Mouse (Mus musculus) thymus, postnatal 0 days (tissue): ENCODE data around the gene Ugt3a2. TPM values are rescaled to one million over a fixed set of nuclear protein-coding genes. Genes with fewer than 3 reads are reported as not detected.

Experiments used
- DNase-seq: peaks from one replicate; pipeline ENCODE4 v3.0.0-alpha.2; 2015; ENCODE audit warnings: low spot score
- polyA plus RNA-seq: library from polyadenylated mRNA; unstranded; fragments of >200 nt; fragmentation: Nextera tagmentation; extraction: Ambion mirVana; gene quantifications from 2 replicates; pipeline ENCODE4 v1.2.1, GENCODE M21; 2015

The Ugt3a2 gene
- polyA plus RNA-seq, result 0.06 TPM in 1 of 2 replicates, not detected in the other

GRCm38 (mm10) chr15:9335341-9335740 is at the start of gene Ugt3a2:
Gene Ugt3a2 (plus strand): TSS chr15:9335550.
- no peak for DNase-seq

GRCm38 (mm10) chr15:9289660-9290059 is 45.7 kb upstream of the Ugt3a2 start:
- DNase-seq, result no peak

GRCm38 (mm10) chr15:9305978-9306692 is 29.2 kb upstream of the Ugt3a2 start:
- no peak for DNase-seq

- DNase-seq, result no peak
These were observed 754 bp upstream of the Ugt3a2 start for GRCm38 (mm10) chr15:9334596-9334995.

- DNase-seq, result no peak
These were observed 1.3 kb downstream of the Ugt3a2 start for GRCm38 (mm10) chr15:9336616-9337015.

- no peak for DNase-seq
These were observed 1.7 kb downstream of the Ugt3a2 start for GRCm38 (mm10) chr15:9337021-9337420.

GRCm38 (mm10) chr15:9348739-9349138 is 13.4 kb downstream of the Ugt3a2 start:
- no peak for DNase-seq

GRCm38 (mm10) chr15:9362801-9363200 is 27.5 kb downstream of the Ugt3a2 start:
- no peak for DNase-seq

GRCm38 (mm10) chr15:9368774-9369173 is 33.4 kb downstream of the Ugt3a2 start:
- no peak for DNase-seq

GRCm38 (mm10) chr15:9376281-9376680 is 40.9 kb downstream of the Ugt3a2 start:
- no peak for DNase-seq

GRCm38 (mm10) chr15:9409475-9409874 is 74.1 kb downstream of the Ugt3a2 start:
- DNase-seq, result no peak

Other genes with a start within 250 kb of the Ugt3a2 start
- gene Lmbrd2, start 195.0 kb upstream of the Ugt3a2 start, polyA plus RNA-seq, result 2.1 and 2.3 TPM in 2 replicates
- 32.5 and 33.7 TPM in 2 replicates for gene Skp2, start 180.1 kb upstream of the Ugt3a2 start, polyA plus RNA-seq
- not detected in 2 replicates for gene Ugt3a1, start 58.7 kb upstream of the Ugt3a2 start, polyA plus RNA-seq
- 6.2 and 7.4 TPM in 2 replicates for gene Capsl, start 100.5 kb downstream of the Ugt3a2 start, polyA plus RNA-seq
- gene Il7r, start 194.6 kb downstream of the Ugt3a2 start, polyA plus RNA-seq, result 22.0 and 26.4 TPM in 2 replicates